Mouse (Mus musculus): ENCODE data around the gene Lipa. TPM values are rescaled to one million over a fixed set of nuclear protein-coding genes. Genes with fewer than 3 reads are reported as not detected.

Gene Lipa
- total RNA-seq (2021), result 1 to 10 TPM; 7.0 to 7.3 TPM
- long read RNA-seq, experiment 1, transcript Lipa-201 (10 exons, 2,969 nt), result major isoform, 5 of 5 reads
- long read RNA-seq, experiment 1, partial matches to known transcripts, result 0 of 5 reads
- long read RNA-seq, experiment 1, other reads (novel, unspliced or antisense), result 0 of 5 reads
- long read RNA-seq, experiment 2, partial matches to known transcripts, result 0 of 3 reads
- long read RNA-seq, experiment 2, other reads (novel, unspliced or antisense), result 1 of 3 reads

DNA sequence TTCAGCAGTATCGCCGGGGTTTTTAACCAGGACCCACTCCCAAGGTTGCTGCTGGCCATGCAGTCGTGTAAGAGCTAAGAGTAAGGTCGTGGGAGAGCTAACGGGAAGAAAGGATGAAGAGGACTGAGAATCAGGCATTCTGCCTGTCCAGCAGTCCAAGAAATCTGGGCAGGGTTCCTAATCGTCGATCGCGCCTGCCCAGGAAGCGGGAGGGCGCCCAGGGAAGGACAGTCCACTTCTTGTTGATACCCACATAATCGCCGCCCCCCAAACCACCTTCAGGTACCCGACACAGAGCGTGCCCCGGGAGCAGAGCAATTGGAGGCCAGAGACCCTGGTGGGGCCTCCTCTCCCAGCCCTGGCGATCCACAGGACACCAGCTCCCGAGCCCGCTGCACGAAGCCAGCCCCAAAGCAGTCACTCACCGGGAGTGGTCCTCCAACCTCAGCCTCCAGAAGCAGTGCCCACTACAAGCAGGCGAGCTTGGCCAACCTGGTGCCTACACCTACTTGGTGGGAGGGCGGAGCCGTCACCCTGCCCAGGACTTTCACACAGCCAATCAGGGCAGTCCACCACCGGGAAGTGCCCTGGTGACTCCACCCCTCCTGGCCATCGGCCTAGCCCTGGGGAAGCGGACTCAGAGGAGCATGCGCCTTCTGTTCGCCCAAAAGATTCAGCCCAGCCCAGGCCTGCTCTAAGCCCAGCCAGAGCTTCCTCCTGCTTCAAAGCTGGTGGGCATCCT is at the start of gene Lipa:
Lipa (minus strand) TSS at position 534 of the 742 bp plus-strand sequence.
- intact Hi-C loops (cut with DNase I), result no loop called here
- peak; percentile 94 to 98 for DNase-seq

DNA sequence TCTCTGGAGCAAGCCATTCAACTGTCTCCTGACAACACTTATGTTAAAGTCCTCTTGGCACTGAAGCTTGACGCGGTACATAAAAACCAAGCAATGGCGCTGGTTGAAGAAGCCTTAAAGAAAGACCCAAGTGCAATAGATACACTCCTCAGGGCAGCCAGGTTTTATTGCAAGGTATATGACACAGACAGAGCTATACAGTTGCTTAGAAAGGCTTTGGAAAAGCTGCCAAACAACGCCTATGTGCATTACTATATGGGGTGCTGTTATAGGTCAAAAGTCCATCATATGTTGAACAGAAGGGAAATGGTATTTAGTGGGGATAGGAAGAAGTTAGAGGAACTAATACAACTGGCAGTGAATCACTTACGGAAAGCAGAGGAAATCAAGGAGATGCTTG is 46.4 kb upstream of the Lipa start:
- intact Hi-C loops (cut with DNase I), result no loop called here
- no peak for DNase-seq

DNA sequence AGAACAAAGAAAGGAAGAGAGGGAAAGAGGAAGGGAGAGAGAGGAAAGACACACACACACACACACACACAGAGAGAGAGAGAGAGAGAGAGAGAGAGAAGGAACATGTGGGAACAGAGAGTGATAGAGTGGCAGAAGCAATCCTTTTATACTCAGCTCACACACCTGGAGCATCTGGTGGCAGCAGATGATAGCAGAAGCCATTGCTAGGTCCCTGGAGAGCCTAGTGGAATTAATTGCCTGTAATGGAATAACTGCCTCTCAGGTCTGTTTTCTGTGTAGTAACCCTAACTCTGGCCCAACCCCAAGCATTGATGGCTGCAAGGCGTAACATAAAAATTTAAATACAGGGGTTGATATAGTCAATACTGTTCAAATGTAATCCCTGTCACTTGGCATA is 43.8 kb upstream of the Lipa start:
- intact Hi-C loops (cut with DNase I), result no loop called here
- no peak for DNase-seq

DNA sequence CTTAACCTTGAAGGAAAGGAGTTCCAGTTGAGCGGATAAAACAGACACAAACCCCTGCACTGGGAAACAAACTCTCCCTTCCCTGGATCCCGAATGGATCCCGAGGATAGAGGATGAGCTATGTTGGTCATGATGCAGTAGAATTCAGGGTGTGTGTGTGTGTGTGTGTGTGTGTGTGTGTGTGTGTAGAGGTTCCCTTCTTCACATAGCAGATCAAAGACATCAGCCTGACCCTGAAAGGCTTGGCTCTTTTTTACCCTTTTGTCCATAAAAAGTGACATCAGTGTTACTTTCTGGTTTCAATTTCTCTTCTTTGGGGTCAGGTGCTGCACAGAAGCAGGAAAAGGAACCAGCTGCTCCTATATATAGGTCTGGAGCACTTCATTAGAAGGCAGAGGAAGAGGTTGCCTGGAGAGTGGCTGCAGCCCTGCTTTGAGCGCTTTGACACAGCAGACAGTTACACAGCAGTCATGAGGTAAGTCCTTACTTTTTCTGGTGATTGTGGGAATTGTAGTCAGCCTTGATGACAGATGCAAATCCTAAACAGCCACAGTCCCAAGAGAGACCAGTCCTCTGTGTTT is 42.7 kb upstream of the Lipa start:
- DNase-seq, result no peak
- intact Hi-C loops (cut with DNase I), result no loop called here

DNA sequence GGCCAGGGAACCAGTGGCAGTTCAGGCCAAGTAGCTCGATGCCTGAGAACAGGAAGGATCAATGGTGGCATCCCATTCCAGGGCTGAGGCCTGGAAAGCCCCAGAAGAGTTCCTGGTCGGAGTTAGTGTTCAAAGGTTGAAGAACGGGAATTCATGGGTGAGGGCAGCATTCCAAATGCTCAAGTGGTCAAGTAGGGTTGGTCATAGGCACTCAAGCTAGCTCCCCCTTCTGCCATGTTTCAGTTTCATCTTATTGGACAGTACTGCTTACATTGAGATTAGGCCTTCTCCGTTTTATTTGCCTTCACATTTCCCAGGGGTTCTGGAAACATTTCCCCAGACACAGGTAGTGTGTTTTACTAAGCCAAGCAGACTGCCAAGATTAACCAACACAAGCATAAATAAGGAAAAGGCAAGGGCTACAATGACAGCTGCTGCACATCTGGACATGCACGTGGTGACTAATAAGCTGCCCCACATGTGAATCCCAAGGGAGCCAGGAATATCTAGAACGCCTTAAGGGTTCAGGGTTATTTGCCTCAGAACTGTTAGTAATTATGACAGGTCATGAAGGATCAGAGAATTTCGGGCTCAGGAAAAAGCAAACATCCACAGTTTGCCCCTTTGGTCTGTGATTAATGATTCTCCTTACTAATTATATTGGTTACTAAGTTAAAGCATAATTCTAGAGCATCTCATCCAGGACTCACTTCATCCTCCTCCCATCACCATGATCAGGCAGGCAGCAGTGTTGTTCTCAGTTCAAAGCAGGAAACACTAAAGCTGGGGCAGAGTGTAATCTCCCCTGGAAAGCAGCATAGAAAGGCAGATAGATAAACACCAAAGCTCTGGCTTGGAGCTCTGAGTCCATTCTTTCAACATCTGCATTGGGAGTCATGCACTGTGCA is 42.0 kb upstream of the Lipa start:
- DNase-seq, result no peak
- intact Hi-C loops (cut with DNase I), result no loop called here

DNA sequence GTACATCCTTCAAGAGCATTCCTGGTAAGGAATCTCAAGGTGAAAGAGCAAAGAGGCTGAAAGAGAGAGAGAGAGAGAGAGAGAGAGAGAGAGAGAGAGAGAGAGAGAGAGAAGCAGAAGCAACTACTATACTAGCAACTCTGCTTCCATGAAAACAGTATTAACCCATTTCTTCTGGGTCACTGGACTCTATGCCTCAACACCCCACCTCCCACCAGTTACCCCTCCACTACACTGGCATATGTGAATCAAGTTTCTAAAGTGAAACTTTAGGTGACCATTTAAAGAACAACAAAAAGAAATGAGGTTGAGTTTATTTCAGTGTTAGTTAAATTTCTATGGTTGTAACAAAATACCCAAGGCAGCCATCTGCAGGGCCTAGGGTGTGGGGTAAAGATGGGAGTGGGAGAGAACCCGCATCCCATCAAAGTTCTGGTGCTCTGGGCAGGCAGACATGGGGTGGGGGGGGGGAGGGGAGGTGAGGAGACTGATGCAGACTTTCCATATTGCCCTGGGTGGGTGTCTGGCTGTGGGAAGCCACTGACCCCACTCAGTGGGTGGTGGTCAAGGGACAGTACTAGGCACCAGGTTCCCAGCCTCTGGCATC is 39.0 kb upstream of the Lipa start:
- no peak for DNase-seq
- intact Hi-C loops (cut with DNase I), result no loop called here

DNA sequence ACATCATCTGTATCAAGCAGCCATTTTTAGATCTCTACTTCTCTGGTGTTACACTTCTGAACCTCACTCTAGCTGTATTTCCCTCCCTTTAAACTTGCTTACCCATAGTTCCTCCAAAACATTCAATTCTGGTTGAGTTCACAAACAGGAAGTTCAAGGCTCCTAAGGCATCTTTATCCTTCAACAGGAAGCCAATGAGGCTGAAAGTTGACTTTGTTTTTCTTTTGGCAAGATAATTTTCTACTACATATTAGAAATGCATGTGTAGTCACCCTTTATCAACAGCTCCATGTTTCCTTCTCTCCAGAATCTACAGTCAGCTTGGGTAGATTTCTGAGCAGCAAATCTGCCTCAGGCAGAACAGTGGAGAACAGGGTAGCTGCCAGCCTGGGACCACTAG is 35.3 kb upstream of the Lipa start:
- intact Hi-C loops (cut with DNase I), result no loop called here
- no peak for DNase-seq

DNA sequence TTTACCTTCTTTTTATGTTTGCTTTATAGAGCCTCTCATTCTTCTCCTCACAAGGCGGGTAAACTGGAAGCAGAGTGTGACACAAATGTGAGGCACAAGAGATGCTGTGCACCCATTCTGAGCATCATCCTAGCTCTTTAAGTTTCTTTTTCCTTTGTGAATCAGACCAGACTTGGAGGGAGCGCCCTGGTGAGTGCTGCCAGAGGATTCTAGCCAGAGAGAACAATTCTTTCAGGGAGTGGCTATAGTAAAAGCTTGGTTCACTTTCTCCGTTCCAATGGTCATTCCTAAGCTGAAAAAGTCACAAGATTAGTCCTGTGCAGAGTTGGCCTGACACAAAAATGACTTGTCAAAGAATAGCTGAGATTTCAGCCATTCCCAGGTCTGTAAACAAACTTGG is 29.3 kb upstream of the Lipa start:
- intact Hi-C loops (cut with DNase I), result no loop called here
- DNase-seq, result peak; percentile 24 to 41

DNA sequence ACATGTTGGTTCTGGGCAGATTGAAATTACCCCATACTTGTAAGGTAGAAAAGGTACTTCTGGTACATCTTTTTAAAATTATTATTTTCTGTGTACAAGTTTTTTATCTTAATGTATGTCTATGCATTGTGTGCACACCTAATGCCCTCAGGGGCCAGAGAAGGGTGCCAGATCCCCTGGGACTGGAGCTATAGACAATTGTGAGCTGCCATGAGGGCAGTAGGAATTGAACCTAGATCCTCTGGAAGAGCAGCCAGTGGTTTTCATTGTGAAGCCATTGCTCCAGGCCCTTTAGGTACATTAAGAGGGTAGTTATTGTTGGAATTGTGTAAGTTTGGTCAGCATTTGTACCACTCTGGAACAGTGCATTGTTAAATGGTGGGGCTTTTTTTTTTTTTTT is 26.8 kb upstream of the Lipa start:
- intact Hi-C loops (cut with DNase I), result no loop called here
- DNase-seq, result no peak

DNA sequence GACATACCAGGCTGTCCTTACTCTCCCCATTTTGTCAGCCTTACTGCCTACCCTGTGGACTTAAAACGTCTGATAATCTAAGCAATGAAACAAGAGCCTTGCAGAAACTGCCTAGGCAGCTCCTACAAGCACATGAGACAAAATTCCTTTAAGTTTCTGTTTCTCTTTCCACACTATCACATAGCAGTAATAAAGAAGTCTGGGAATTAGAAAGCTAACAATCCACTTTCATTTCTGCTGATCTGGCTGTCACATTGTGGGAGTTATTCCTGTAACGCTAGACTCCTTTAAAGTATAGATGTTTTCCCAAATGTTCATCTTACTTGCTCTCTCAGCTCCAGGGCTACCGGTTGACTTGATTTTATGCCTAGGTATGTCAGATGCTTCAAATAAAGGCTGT is 26.2 kb upstream of the Lipa start:
- DNase-seq, result no peak
- intact Hi-C loops (cut with DNase I), result no loop called here

DNA sequence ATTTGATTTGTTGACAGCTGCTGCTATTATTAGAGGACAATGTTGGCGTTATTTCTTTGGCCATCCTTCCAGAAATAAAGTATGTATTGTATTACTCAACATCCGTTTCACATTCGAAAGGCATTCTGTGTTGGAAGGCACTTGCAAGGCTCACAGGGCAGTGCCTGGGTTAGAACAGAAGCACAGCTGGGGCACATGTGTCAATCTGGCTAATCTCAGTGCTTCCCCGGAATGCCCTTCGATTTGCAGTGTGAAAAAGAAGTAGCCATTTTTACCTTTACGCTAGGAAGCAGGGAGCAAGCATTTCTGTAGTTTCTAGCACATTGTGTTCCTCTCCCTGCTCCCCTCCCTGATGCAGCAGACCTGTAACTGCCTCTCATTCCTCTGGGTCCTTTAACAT is 25.7 kb upstream of the Lipa start:
- intact Hi-C loops (cut with DNase I), result no loop called here
- DNase-seq, result no peak

DNA sequence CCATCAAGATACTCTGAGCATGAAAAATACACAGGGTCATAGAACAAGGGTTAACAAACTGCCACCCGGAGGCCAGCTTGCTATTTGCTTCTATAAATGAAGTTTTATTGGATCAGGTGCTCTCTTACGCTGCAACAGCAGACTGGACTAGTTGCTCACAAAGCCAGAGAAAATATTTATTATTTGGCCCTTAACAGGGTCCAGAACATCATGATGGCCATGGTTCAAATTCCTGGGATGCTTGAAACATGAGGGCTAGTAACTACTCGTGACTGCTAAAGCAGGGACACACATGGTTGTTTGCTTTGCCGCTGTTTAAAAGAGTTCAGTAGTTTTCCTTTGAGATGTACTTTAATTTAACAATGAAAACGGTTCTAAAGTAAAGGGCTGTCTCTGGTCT is 24.7 kb upstream of the Lipa start:
- intact Hi-C loops (cut with DNase I), result no loop called here

DNA sequence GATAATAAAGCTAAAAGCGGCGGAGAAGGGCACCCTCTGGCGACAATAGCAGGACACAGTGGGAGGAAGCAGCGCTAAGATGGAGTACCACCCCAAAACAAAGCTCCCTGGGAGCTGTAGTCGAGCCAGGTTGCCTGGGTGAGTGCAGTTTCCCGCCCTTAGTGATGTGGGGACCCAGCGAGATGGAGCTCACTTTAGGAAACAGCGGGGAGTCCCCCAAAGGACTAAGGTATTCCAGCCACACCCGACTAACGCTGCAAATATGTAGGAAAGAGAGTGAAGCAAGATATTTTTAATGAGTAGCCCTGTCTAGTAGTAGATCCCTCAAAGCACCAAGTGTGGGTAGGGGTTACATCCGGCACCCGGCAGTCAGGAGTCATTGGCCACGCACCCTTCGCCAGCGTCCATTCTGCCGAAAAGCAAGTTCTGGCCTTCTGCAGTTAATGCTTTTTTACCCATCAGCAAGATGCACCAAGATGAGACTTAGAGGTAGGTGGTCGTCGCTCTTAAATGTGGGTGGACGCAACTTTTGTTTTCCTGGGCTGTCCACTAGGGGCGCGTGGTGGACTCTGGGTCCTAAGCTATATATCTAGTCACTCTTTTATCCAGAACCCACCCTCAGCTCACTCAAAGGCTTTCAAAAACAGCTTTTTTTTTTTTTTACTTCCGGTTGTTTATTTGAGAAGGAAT is 23.4 kb upstream of the Lipa start, which contains the start of gene Ifit2:
Ifit2 (plus strand) TSS at position 161 of the 690 bp plus-strand sequence.
- peak; percentile 49 to 57 for DNase-seq
- intact Hi-C loops (cut with DNase I), result no loop called here

More for the DNA sequence above, 24.7 kb upstream of the Lipa start:
- no peak for DNase-seq

DNA sequence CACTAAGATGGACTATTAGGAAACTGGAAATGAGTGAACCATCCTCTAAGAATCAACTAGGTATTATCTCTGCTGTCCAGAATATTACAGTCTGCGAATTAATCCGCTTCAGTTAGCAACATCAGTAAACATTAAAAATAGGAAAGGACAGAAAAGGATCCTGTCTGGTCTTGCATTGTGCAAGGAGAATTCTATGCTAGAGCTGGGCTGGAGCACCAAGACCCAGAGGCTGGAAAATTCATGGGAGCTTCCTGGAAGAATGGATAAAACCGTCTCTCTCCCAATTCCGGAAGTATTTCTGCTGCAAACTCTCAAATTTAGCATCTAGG is 22.9 kb upstream of the Lipa start:
- intact Hi-C loops (cut with DNase I), result no loop called here
- no peak for DNase-seq

DNA sequence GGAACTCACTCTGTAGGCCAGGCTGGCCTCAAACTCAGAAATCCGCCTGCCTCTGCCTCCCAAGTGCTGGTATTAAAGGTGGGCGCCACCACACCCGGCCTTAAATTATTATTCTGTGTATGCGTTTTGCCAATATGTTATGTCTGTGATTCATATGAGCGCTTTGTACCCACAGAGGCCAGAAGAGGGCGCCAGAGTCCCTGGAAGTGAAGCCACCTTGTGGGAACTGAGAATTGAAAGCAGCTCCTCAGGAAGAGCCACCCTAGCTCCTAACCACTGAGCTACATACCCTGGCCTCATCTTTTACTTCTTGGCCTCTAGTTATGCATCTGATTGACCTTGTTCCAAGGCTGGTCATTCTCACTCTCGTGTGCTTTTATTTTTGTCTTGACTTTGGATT is 20.7 kb upstream of the Lipa start:
- intact Hi-C loops (cut with DNase I), result loop anchor here (1.0 kb wide), 1 partner anchor 89 kb away; no protein-coding TSS in a partner anchor
- peak; percentile 80 to 85 for DNase-seq

DNA sequence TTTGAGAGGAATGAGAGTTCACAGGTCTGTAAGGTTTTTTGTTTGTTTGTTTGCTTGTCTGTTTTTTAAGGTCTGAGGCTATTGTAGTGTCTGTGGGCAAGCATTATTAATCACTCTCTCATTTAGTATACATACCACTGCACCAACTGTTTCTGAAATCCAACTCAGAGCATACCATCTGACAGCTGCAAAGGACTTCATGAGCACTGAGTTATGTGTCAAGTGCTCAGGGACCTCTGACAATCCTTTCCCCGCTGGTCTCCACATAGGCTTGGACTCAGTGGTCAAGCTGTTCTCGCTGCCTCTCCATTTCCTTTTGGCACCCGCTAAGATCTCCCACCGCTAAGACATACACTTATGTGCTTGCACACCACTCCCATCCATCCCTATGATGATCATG is 18.9 kb upstream of the Lipa start:
- DNase-seq, result no peak
- intact Hi-C loops (cut with DNase I), result no loop called here

DNA sequence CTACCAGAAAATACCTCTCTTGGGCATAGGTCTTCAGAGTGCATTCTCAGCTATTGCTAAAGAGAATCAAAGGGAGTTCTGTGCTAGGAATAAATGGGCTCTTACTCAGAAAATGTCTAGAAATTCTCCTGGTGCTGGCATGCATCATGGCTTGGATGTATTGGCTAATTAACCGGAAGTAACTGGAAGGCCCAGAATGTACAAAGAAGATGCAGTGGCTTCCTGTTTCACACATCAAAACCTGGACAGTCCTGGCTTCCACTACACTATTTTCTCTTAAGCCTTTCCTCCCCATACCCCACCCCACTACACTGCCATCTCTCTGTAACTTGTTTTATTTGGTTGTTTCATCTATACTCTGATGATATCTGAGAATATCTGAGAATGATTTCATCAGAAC is 12.1 kb upstream of the Lipa start:
- intact Hi-C loops (cut with DNase I), result no loop called here
- DNase-seq, result no peak

DNA sequence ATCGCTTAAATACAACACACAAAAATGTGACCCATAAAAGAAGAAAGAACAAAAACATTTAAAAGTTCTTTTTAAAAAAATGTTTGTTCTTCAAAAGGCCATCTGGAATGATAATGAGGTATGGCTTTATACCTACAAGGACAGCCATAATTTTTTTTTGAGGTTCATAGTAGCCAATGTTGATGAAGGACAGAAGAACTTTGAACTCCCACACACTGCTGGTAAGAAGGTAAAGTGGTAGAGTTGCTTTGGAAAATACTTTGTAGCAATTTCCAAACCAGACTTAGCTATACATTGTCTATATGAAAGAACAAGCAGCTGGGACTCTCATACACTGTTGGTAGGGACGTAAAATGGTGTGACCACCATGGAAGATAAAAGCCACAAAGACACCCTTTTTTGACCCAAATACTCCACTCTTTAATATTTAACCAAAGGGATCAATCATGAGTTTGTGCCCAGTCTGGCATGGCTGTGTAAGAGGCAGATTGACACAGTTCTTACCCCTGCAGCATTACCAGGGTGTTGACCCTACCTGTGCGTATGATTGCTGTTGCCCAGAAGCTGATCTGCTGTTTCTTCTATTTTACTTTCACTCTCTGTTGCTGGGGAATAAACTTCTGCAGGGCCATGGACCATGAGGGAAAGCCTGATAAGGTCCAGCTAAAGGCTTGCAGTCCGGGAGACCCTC is 4.9 kb upstream of the Lipa start:
- intact Hi-C loops (cut with DNase I), result no loop called here
- DNase-seq, result no peak

DNA sequence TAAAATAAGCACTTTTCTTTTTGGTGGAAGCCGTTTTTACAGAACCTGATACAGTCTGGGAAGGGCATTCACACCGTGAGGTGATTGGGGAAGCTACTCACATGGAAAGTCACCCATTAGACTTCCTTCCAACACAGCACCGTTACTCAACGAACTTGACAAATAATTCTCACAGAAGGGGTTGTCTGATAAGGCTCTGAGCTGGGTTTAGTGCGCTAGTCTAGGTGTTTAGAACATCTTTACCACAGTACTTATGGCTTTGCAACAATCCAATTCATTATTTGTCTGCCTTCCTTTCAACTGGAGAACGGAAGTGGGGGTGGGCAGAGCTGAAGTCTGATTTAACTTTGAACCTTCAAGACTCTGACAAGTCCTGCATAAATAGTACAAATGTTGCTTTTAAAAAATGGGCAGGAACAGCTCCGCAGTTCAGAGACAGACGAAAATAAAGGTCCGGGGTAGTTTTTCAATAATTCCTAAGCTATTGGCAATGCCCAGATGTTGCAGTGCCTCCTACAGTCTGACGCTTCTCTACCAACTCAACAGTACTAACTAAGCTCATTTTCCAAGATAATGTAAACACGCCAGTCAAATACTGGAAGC is 852 bp downstream of the Lipa start:
- DNase-seq, result no peak
- intact Hi-C loops (cut with DNase I), result no loop called here

Data from gastrocnemius, postnatal 36 days (tissue).